ENCODE assay signal across 18 mouse cellular contexts in genomic region chr16:35038343-35039057, GRCm38 (mm10). TPM values are rescaled to one million over a fixed set of nuclear protein-coding genes. Genes with fewer than 3 reads are reported as not detected.
A peak's percentile ranks its signal among the peaks of the same experiment; 100 is the strongest.
DNase-seq lines count a peak whose midpoint lies in the region; ATAC-seq and TF ChIP-seq lines count a peak whose summit lies in the region.
"Had no signal": no experiment of that assay in that cellular context is flagged by ENCODE, and none has a peak within 500 bp of the region (broad histone marks: within the 10 kb centered on the region; RNA-seq: fewer than 3 reads in every experiment).

No protein-coding gene starts in this region.

- H3K27ac ChIP-seq in forebrain, embryonic 10.5 days, result peak overlapping the region; percentile 60
- no peak overlapping the region for H3K27ac ChIP-seq in forebrain, embryonic 16.5 days (ENCODE audit: low read length)
- no peak overlapping the region for H3K27ac ChIP-seq in kidney, postnatal 0 days
- no peak overlapping the region for H3K27ac ChIP-seq in kidney, embryonic 14.5 days (ENCODE audit: low read depth, low read length)
- 0 out of 2 replicates have a peak overlapping the region, but pooled peaks have one; percentile 18 for H3K27ac ChIP-seq in hindbrain, embryonic 13.5 days
- H3K27ac ChIP-seq: limb, embryonic 10.5 days; liver, embryonic 13.5 days had no signal

- no peak overlapping the region for H3K9ac ChIP-seq in forebrain, embryonic 16.5 days (replicated peaks; ENCODE audit: low read depth, low read length)
- H3K9ac ChIP-seq in kidney, postnatal 0 days (ENCODE audit: low read depth, low read length), result no peak overlapping the region
- no peak overlapping the region for H3K9ac ChIP-seq in kidney, embryonic 14.5 days (ENCODE audit: low read depth, low read length)
- H3K9ac ChIP-seq in hindbrain, embryonic 13.5 days, result no peak overlapping the region
- H3K9ac ChIP-seq: liver, embryonic 13.5 days had no signal

- peaks cover 64% of the 10 kb centered on the region for H3K36me3 ChIP-seq in forebrain, embryonic 10.5 days (replicated peaks)
- H3K36me3 ChIP-seq in forebrain, embryonic 16.5 days (ENCODE audit: control insufficient read depth, insufficient read depth), result no peaks in the 10 kb centered on the region
- no peaks in the 10 kb centered on the region for H3K36me3 ChIP-seq in kidney, postnatal 0 days (ENCODE audit: insufficient read depth, low read length)
- peaks cover 11% of the 10 kb centered on the region; the same call in 1 of the 2 replicates for H3K36me3 ChIP-seq in kidney, embryonic 14.5 days (ENCODE audit: control insufficient read depth, insufficient read depth, low read length)
- peaks cover 24% of the 10 kb centered on the region for H3K36me3 ChIP-seq in hindbrain, embryonic 13.5 days

- no peaks in the 10 kb centered on the region for H3K27me3 ChIP-seq in forebrain, embryonic 10.5 days (ENCODE audit: poor library complexity, severe bottlenecking)
- no peaks in the 10 kb centered on the region for H3K27me3 ChIP-seq in forebrain, embryonic 16.5 days (replicated peaks; ENCODE audit: control insufficient read depth, insufficient read depth, low read length)
- no peaks in the 10 kb centered on the region for H3K27me3 ChIP-seq in kidney, postnatal 0 days (ENCODE audit: insufficient read depth, low read length)
- H3K27me3 ChIP-seq in kidney, embryonic 14.5 days (ENCODE audit: control insufficient read depth, insufficient read depth, low read length), result no peaks in the 10 kb centered on the region
- H3K27me3 ChIP-seq in hindbrain, embryonic 13.5 days, result no peaks in the 10 kb centered on the region
- H3K27me3 ChIP-seq: liver, embryonic 13.5 days had no signal

- H3K9me3 ChIP-seq in forebrain, embryonic 10.5 days, result no peaks in the 10 kb centered on the region
- no peaks in the 10 kb centered on the region for H3K9me3 ChIP-seq in forebrain, embryonic 16.5 days (ENCODE audit: control insufficient read depth, low read length)
- H3K9me3 ChIP-seq in kidney, postnatal 0 days (replicated peaks; ENCODE audit: low read length), result no peaks in the 10 kb centered on the region
- no peaks in the 10 kb centered on the region for H3K9me3 ChIP-seq in kidney, embryonic 14.5 days (ENCODE audit: control insufficient read depth, low read length)
- H3K9me3 ChIP-seq in hindbrain, embryonic 13.5 days, result no peaks in the 10 kb centered on the region
- H3K9me3 ChIP-seq: limb, embryonic 10.5 days; liver, embryonic 13.5 days had no signal

- peaks cover 42% of the 10 kb centered on the region for H3K4me1 ChIP-seq in forebrain, embryonic 10.5 days
- no peaks in the 10 kb centered on the region for H3K4me1 ChIP-seq in forebrain, embryonic 16.5 days (replicated peaks; ENCODE audit: control insufficient read depth, insufficient read depth, low read length)
- H3K4me1 ChIP-seq in kidney, postnatal 0 days (replicated peaks; ENCODE audit: insufficient read depth, low read length), result no peaks in the 10 kb centered on the region
- 0 out of 2 replicates have a peak, but pooled peaks cover 5% of the 10 kb centered on the region for H3K4me1 ChIP-seq in kidney, embryonic 14.5 days (ENCODE audit: control insufficient read depth, insufficient read depth, low read length)
- peaks cover 10% of the 10 kb centered on the region for H3K4me1 ChIP-seq in hindbrain, embryonic 13.5 days (replicated peaks)

- no peak overlapping the region for H3K4me3 ChIP-seq in forebrain, embryonic 10.5 days
- H3K4me3 ChIP-seq in forebrain, embryonic 16.5 days (replicated peaks; ENCODE audit: low read length), result no peak overlapping the region
- no peak overlapping the region for H3K4me3 ChIP-seq in kidney, postnatal 0 days (replicated peaks; ENCODE audit: low read depth, low read length)
- no peak overlapping the region for H3K4me3 ChIP-seq in kidney, embryonic 14.5 days (ENCODE audit: low read length)
- no peak overlapping the region for H3K4me3 ChIP-seq in hindbrain, embryonic 13.5 days
- H3K4me3 ChIP-seq: limb, embryonic 10.5 days; liver, embryonic 13.5 days had no signal

- ATAC-seq in forebrain, embryonic 16.5 days, result no peak
- no peak for ATAC-seq in kidney, postnatal 0 days (replicated peaks; ENCODE audit: low FRiP score, low read depth)
- no peak for ATAC-seq in kidney, embryonic 14.5 days (ENCODE audit: low FRiP score, low TSS enrichment)
- no peak for ATAC-seq in hindbrain, embryonic 13.5 days (ENCODE audit: low FRiP score)

- no peak for DNase-seq in forebrain, embryonic 10.5 days (ENCODE audit: extremely low spot score, low spot score)
- DNase-seq in kidney, postnatal 0 days (ENCODE audit: low spot score), result peak; percentile 23
- DNase-seq in R1 (ENCODE audit: low read depth, low spot score), result peak; percentile 89
- no peak for DNase-seq in spleen, postnatal 10 days (ENCODE audit: low spot score in 2 of 2)
- no peak for DNase-seq in thymus, postnatal 0 days (ENCODE audit: low spot score)
- DNase-seq: cerebellum, adult 11 months; gastrocnemius, postnatal 14 days; heart, postnatal 36 days; kidney, adult 11 months; kidney, postnatal 4 days; liver, embryonic 13.5 days; right cerebral cortex, postnatal 4 days; thymus, adult 2 months had no signal

- H3K4me2 ChIP-seq in forebrain, embryonic 16.5 days (ENCODE audit: low read length), result no peak overlapping the region
- H3K4me2 ChIP-seq in kidney, postnatal 0 days (ENCODE audit: low read length), result no peak overlapping the region
- no peak overlapping the region for H3K4me2 ChIP-seq in kidney, embryonic 14.5 days (replicated peaks; ENCODE audit: low read depth, low read length)
- H3K4me2 ChIP-seq in hindbrain, embryonic 13.5 days, result no peak overlapping the region
- H3K4me2 ChIP-seq: heart, embryonic 11.5 days; liver, embryonic 13.5 days had no signal

- 24% methylated on average over 4 of the region's 4 CpGs for WGBS in forebrain, embryonic 10.5 days
- WGBS in forebrain, embryonic 16.5 days, result 10% methylated on average over 4 of the region's 4 CpGs
- WGBS in kidney, postnatal 0 days, result 7% methylated on average over 4 of the region's 4 CpGs
- 11% methylated on average over 4 of the region's 4 CpGs for WGBS in kidney, embryonic 14.5 days
- 15% methylated on average over 4 of the region's 4 CpGs for WGBS in hindbrain, embryonic 13.5 days

- no peak for TF ChIP-seq CTCF in kidney, postnatal 0 days (IDR thresholded peaks at IDR 0.05; ENCODE audit: low read depth)

RNA-seq across cellular contexts. Expression of gene Hacd2, which starts 16.3 kb away (rescaled TPM):
- 69.8 and 94.8 TPM in 2 replicates for polyA plus RNA-seq in forebrain, embryonic 10.5 days (2016; fragmentation: Nextera tagmentation; extraction: Ambion mirVana)
- polyA plus RNA-seq in forebrain, embryonic 16.5 days (2015; fragmentation: Nextera tagmentation; extraction: Ambion mirVana), result 39.1 and 39.8 TPM in 2 replicates
- 91.4 and 92.6 TPM in 2 replicates for polyA plus RNA-seq in kidney, postnatal 0 days (2015; fragmentation: Nextera tagmentation; extraction: Ambion mirVana)
- polyA plus RNA-seq in kidney, embryonic 14.5 days (2014; fragmentation: Nextera tagmentation; extraction: Ambion mirVana), result 51.4 and 73.9 TPM in 2 replicates
- polyA plus RNA-seq in hindbrain, embryonic 13.5 days (2015; fragmentation: Nextera tagmentation; extraction: Ambion mirVana), result 39.2 and 42.5 TPM in 2 replicates
- 46.7 and 53.7 TPM in 2 replicates for polyA plus RNA-seq in thymus, postnatal 0 days (2015; fragmentation: Nextera tagmentation; extraction: Ambion mirVana)

Comparison
In these comparisons a context has a peak if more than half of its experiments do, and no peak if none do; other contexts are left out.
1. H3K27ac ChIP-seq: peak in forebrain, embryonic 10.5 days (single experiment) and hindbrain, embryonic 13.5 days (single experiment); none in forebrain, embryonic 16.5 days (single experiment), kidney, postnatal 0 days (single experiment) and kidney, embryonic 14.5 days (single experiment).
2. DNase-seq: peak in kidney, postnatal 0 days (single experiment) and R1 (single experiment); none in forebrain, embryonic 10.5 days (single experiment), spleen, postnatal 10 days (0 of 2) and thymus, postnatal 0 days (single experiment).